Mouse (Mus musculus) kidney, adult 2 months (tissue): ENCODE results near the gene Dglucy. TPM values are rescaled to one million over a fixed set of nuclear protein-coding genes. Genes with fewer than 3 reads are reported as not detected.

Experiments
- DNase-seq: peaks from one replicate; pipeline ENCODE4 v3.0.0; 2021
- H3K27ac ChIP-seq: fragments of 200-500 bp; 2 replicates; pipeline ENCODE4 v1.5.1; 2012; ENCODE audit warnings: low read depth, low read length, control low read depth, inconsistent platforms; ENCODE audit not compliant: insufficient read depth
- H3K27me3 ChIP-seq: fragments of 200-500 bp; replicated peaks from 2 replicates; pipeline ENCODE4 v1.6.1; 2012; ENCODE audit warnings: mild to moderate bottlenecking, moderate library complexity, low read length, inconsistent platforms; ENCODE audit not compliant: control insufficient read depth, insufficient read depth
- H3K36me3 ChIP-seq: fragments of 200-500 bp; 2 replicates; pipeline ENCODE4 v1.6.1; 2012; ENCODE audit warnings: mild to moderate bottlenecking, moderate library complexity, low read length, inconsistent platforms; ENCODE audit not compliant: control insufficient read depth, insufficient read depth
- H3K4me1 ChIP-seq: fragments of 200-500 bp; 2 replicates; pipeline ENCODE4 v1.6.1; 2011; ENCODE audit warnings: low read length; ENCODE audit not compliant: control insufficient read depth, insufficient read depth
- H3K4me3 ChIP-seq: fragments of 200-500 bp; 2 replicates; pipeline ENCODE4 v1.5.1; 2011; ENCODE audit warnings: mild to moderate bottlenecking, low read depth, low read length, control low read depth; ENCODE audit not compliant: insufficient read depth
- CTCF ChIP-seq: fragments of 200-500 bp; conservative IDR thresholded peaks from 2 replicates; pipeline ENCODE4 v1.5.1; 2011; ENCODE audit warnings: low read depth, mild to moderate bottlenecking, control low read depth, low read length, moderate library complexity, mixed read lengths; ENCODE audit not compliant: insufficient read depth, insufficient read length
- POLR2A ChIP-seq: fragments of 200-500 bp; IDR thresholded peaks from one replicate; pipeline ENCODE4 v1.6.1; 2011; ENCODE audit warnings: low read depth, low read length, control low read depth
- WGBS: fragments of 180-500 bp; shearing (Covaris S2); methylation state at CpG from one replicate; pipeline ENCODE4 v1.1.7; 2018; 5-methylcytosine and 5-hydroxymethylcytosine counted together
- polyA plus RNA-seq: library from polyadenylated mRNA; depleted of rRNA; stranded (reverse); fragments of >200 nt; gene quantifications from 2 replicates; pipeline ENCODE4 v1.2.3, GENCODE M21; 2012

The Dglucy gene
- polyA plus RNA-seq, 1 experiment: 88.1 TPM

DNA sequence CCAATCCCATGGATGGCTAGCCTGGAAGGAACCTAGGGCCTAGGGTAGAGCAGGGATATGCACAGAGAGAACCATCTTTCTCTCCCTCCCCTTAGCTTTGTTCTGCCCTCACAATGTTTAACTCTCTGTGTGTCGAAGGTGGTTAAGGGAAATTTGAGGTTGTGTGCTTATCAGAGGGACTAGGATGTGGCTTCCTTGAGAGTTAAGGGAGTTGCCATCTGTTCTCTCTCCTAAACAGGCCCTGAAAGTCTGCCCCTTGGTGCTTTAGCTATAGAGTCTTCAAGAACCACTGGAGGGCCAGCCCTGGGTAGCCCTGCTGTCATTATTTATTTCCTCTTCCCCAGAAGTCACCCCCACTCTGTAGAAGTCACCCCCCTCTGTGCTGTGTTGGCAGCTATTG, 25.9 kb upstream of the Dglucy start:
- H3K4me1 ChIP-seq: no peaks in the 10 kb centered on the region
- TF ChIP-seq CTCF: no peak
- TF ChIP-seq POLR2A: no peak
- no peak overlapping the region for H3K4me3 ChIP-seq
- no peaks in the 10 kb centered on the region for H3K27me3 ChIP-seq
- H3K27ac ChIP-seq: no peak overlapping the region
- DNase-seq: no peak
- H3K36me3 ChIP-seq: no peaks in the 10 kb centered on the region
- WGBS: 63% methylated on average over 1 of the region's 1 CpGs

DNA sequence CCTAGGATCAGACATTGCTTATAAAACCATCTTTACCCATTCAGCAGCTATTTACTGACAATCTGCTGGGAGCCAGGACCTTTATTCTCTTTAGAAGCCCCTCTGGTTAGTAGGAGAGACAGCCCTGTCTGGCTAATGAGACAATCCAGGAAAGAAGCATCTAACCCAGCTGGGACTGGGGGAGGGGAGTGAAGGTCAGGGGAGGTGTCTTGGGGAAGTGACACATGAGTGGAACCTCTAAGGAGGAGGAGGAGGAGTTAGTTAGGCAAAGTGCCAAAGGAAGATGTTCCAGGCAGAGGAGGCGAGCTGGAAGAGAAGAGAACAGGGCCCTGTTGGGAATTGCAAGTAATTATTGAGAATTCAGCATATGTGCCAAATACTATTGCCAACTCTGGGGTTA, 25.1 kb upstream of the Dglucy start:
- Histone ChIP-seq H3K4me1 (no peaks in the 10 kb centered on the region), H3K4me3 (no peak overlapping the region), H3K27ac (no peak overlapping the region), H3K27me3 (no peaks in the 10 kb centered on the region), H3K36me3 (no peaks in the 10 kb centered on the region)
- DNase-seq: no peak
- WGBS: 65% methylated on average over 1 of the region's 1 CpGs
- TF ChIP-seq POLR2A (no peak), CTCF (no peak)

DNA sequence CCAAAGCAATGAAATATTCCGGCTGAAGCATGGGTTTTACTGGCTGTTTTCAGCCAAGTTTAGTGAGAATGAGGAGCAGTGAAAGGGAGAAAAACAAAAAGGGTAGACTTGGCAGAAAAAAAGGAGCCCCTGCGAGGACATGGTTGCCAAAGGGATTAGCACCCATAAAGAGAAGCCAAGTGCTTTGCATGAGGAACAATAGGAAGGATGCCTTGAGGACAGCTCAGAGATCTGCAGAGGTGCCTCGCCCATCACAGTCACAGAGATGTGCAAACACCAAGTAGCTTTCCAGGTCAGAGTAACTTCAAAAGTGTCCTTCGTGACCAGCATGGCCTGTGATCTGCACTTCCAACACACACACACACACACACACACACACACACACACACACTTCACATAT, 21.4 kb upstream of the Dglucy start:
- 78% methylated on average over 4 of the region's 4 CpGs for WGBS
- no peaks in the 10 kb centered on the region for H3K36me3 ChIP-seq

DNA sequence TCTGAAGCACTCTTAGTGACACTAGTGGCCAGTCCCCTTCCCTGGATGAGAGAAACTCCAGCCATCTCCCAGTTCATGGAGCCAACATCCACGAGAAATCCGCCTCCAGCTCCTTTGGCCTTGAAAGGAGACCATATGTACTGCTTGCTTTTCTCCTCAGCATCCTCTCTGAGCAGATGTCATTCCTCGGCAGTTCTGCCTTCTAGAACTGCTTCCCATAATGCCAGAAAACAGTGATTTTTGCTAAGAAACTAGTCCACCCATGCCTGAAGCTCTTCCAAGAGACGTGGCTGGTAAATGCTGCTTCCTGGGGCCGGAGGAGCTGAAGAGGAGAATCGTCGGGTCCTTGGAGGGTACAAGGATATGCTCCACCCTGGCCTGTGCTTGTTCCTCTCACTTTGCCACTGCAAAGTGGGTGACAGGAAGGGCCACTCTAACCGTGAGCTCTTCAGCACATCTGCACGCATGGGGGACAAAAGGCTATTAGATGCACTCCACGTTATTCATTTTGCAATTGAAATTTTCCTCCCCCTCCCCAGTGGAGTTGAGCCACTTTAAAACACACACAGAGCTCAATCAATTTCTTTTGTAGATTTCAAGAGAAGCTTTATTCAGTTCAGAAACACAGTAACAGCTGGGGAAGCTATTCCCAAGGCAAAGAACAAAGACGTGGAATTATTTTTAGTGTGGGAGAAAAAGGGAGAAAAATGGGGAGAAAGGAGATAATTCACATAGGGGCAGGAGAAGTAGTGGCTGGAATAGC, 16.0 kb upstream of the Dglucy start:
- TF ChIP-seq CTCF: no peak

More for the DNA sequence above, 21.4 kb upstream of the Dglucy start:
- no peak for DNase-seq
- Histone ChIP-seq H3K4me3 (no peak overlapping the region), H3K4me1 (no peaks in the 10 kb centered on the region), H3K27ac (no peak overlapping the region), H3K27me3 (no peaks in the 10 kb centered on the region)
- TF ChIP-seq POLR2A (no peak), CTCF (no peak)

DNA sequence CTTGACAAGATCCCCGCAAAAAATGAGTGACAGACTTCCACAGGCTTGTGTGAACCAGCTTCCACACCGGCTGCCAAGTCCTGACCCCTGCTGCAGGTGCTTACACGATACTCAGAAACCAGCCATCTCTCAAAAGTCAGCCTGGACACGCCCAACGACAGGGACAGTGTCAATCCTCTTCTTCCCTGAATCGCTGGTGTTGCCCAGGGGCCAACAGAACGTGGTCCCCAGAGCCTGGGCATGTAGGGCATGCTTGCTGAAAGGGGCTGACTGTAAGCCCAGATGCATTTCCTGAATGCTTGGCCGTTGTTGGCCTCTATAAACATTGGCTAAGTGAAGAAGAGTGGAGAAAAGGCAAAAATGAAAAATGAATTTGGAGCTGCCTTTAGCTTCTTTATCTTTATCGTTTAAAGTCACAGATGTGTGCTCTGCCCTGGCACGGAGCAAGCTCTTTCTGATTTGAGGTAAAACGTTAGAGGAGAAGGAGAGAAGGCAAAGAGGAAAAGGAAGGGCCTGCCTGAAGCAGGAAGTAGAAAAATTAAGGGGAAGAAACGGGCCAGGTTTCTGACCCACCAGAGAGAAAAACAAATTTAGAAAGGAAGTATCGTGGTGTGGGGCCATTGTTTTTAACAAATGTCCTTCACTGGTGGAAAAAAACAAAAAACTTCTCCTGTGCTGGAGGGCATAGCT, 14.4 kb upstream of the Dglucy start:
- Histone ChIP-seq H3K36me3 (no peaks in the 10 kb centered on the region), H3K27ac (peak overlapping the region; percentile 17; the same call in 1 of the 2 replicates), H3K27me3 (no peaks in the 10 kb centered on the region), H3K4me3 (no peak overlapping the region), H3K4me1 (0 out of 2 replicates have a peak, but pooled peaks cover 2% of the 10 kb centered on the region)
- TF ChIP-seq CTCF (no peak), POLR2A (no peak)
- DNase-seq: no peak
- 51% methylated on average over 13 of the region's 13 CpGs for WGBS

More for the DNA sequence above, 16.0 kb upstream of the Dglucy start:
- Histone ChIP-seq H3K36me3 (no peaks in the 10 kb centered on the region), H3K4me3 (no peak overlapping the region), H3K27me3 (no peaks in the 10 kb centered on the region), H3K4me1 (0 out of 2 replicates have a peak, but pooled peaks cover 2% of the 10 kb centered on the region), H3K27ac (no peak overlapping the region)
- 78% methylated on average over 11 of the region's 11 CpGs for WGBS
- no peak for DNase-seq

DNA sequence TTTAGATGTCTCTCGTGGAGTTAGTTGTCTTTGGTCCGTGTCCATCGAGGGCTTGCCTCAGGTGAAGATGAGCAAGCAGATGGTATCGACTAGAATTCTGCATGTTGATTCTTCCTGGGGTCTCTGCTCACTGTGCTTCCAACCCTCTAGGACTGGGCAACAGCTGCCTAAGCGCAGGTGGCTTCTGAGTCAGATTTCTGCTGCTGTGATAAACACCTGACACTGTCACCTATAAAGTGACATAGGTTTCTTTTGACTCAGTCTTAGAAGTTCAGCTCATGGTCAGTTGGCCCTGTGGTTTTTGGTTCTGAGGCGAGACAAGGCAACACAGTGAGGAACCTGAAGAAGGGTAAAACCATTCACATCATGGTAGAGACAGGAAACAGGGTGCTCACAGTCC, 9.0 kb upstream of the Dglucy start:
- DNase-seq: no peak
- Histone ChIP-seq H3K27ac (no peak overlapping the region), H3K4me3 (no peak overlapping the region), H3K4me1 (peaks cover 3% of the 10 kb centered on the region; the same call in 1 of the 2 replicates), H3K27me3 (no peaks in the 10 kb centered on the region), H3K36me3 (no peaks in the 10 kb centered on the region)
- 95% methylated on average over 6 of the region's 6 CpGs for WGBS
- TF ChIP-seq POLR2A (no peak), CTCF (no peak)

DNA sequence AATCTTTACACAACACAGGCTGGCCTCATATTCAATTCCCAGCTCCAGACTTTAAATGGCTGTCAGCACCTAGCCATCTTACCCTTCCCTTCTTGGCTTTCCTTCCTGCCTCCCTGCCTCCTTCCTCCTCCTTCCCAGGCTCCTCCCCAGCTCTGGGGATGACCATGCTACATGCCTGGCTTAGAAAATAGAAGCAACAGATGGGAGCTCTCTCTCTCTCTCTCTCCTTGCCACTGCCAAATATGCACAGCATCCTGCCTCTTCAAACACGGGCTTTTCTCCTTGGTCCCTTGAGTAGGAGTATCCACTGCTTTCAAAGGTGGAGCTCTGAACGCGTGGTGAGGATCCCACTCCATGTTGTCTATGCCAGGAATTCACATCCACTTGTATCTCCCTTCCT, 8.1 kb upstream of the Dglucy start:
- Histone ChIP-seq H3K4me3 (no peak overlapping the region), H3K27ac (no peak overlapping the region), H3K4me1 (peaks cover 10% of the 10 kb centered on the region; the same call in 1 of the 2 replicates), H3K27me3 (no peaks in the 10 kb centered on the region), H3K36me3 (no peaks in the 10 kb centered on the region)
- TF ChIP-seq CTCF (no peak), POLR2A (no peak)
- DNase-seq: no peak
- WGBS: 73% methylated on average over 3 of the region's 3 CpGs
